Mouse (Mus musculus) T-cell, adult 2 months (primary cell): ENCODE results near the gene Rph3a.
"Not testable (repeated sequence)": the region's sequence is repeated elsewhere in the genome, so short reads cannot be mapped to it uniquely, and the experiment has no call there.

Experiments used
- DNase-seq: peaks from one replicate; pipeline ENCODE4 v3.0.0; 2022; ENCODE audit warnings: low spot score

The Rph3a gene

GRCm38 (mm10) chr5:120906791-120907733, 102.8 kb downstream of the Rph3a start, which contains the start of gene Oas1a:
Gene Oas1a, minus strand, starts transcription at chr5:120907521.
- not testable (repeated sequence) for DNase-seq

- DNase-seq, result no peak
Observed at GRCm38 (mm10) chr5:120902056-120902455, 107.8 kb downstream of the Rph3a start.

GRCm38 (mm10) chr5:120900666-120901065, 109.2 kb downstream of the Rph3a start:
- no peak for DNase-seq

GRCm38 (mm10) chr5:120898726-120899125, 111.2 kb downstream of the Rph3a start:
- no peak for DNase-seq

GRCm38 (mm10) chr5:120898307-120898706, 111.6 kb downstream of the Rph3a start:
- no peak for DNase-seq

GRCm38 (mm10) chr5:120895231-120895900, 114.5 kb downstream of the Rph3a start:
- no peak for DNase-seq

- not testable (repeated sequence) for DNase-seq
Observed at GRCm38 (mm10) chr5:120894692-120895091, 115.2 kb downstream of the Rph3a start.

- DNase-seq, result not testable (repeated sequence)
Observed at GRCm38 (mm10) chr5:120893866-120894265, 116.0 kb downstream of the Rph3a start.

GRCm38 (mm10) chr5:120892243-120892660, 117.6 kb downstream of the Rph3a start:
- no peak for DNase-seq

- not testable (repeated sequence) for DNase-seq
Observed at GRCm38 (mm10) chr5:120891566-120892242, 118.2 kb downstream of the Rph3a start.

- no peak for DNase-seq
Observed at GRCm38 (mm10) chr5:120890991-120891390, 118.9 kb downstream of the Rph3a start.
